ENCODE assay signal across 9 mouse cellular contexts in genomic region chr11:26962040-26962927, GRCm38 (mm10).
DNase-seq lines count a peak whose midpoint lies in the region; ATAC-seq and TF ChIP-seq lines count a peak whose summit lies in the region.
"Had no signal": no experiment of that assay in that cellular context is flagged by ENCODE, and none has a peak within 500 bp of the region (broad histone marks: within the 10 kb centered on the region; RNA-seq: fewer than 3 reads in every experiment).

No protein-coding gene starts in this region.

- no peaks in the 10 kb centered on the region for H3K9me3 ChIP-seq in midbrain, embryonic 16.5 days (replicated peaks; ENCODE audit: control insufficient read depth, low read length, poor library complexity, severe bottlenecking)
- H3K9me3 ChIP-seq: megakaryocyte, embryonic 14.5 days had no signal

- H3K27me3 ChIP-seq in midbrain, embryonic 16.5 days (ENCODE audit: control insufficient read depth, insufficient read depth, low read depth, low read length): no peaks in the 10 kb centered on the region
- H3K27me3 ChIP-seq: megakaryocyte, embryonic 14.5 days had no signal

- H3K9ac ChIP-seq in midbrain, embryonic 16.5 days (ENCODE audit: low read depth, low read length): no peak overlapping the region

- H3K27ac ChIP-seq in left cerebral cortex, adult 2 months: peak overlapping the region; percentile 64
- H3K27ac ChIP-seq in cortical plate, adult 2 months (ENCODE audit: insufficient read depth, low read length): 0 out of 2 replicates have a peak overlapping the region, but pooled peaks have one; percentile 45
- H3K27ac ChIP-seq in midbrain, embryonic 16.5 days (ENCODE audit: low read length): peak overlapping the region; percentile 38; the same call in 1 of the 2 replicates

- no peak overlapping the region for H3K4me2 ChIP-seq in midbrain, embryonic 16.5 days (ENCODE audit: low read length)

- WGBS in midbrain, embryonic 16.5 days: 43% methylated on average over 18 of the region's 18 CpGs

- intact Hi-C loops in left cerebral cortex, adult 2 months (cut with DNase I): loop anchor here (5.0 to 10.0 kb wide), 4 partner anchors 370 to 1097 kb away; partner anchors contain the start of genes Gm6899 and Vrk2
- intact Hi-C loops in left cerebral cortex, postnatal 36 days (cut with DNase I): loop anchor here (10.0 kb wide), 2 partner anchors 897 to 1097 kb away; no protein-coding TSS in a partner anchor

- TF ChIP-seq CTCF in left cerebral cortex, adult 2 months (IDR thresholded peaks at IDR 0.05): no peak
- TF ChIP-seq CTCF in cortical plate, adult 2 months (IDR thresholded peaks at IDR 0.05; ENCODE audit: extremely low read depth, insufficient read depth, low read length): no peak

- TF ChIP-seq POLR2A in cortical plate, adult 2 months (IDR thresholded peaks at IDR 0.05; ENCODE audit: extremely low read depth, insufficient read depth, low read length): no peak

- H3K4me1 ChIP-seq in cortical plate, adult 2 months (ENCODE audit: control insufficient read depth, insufficient read depth, low read length): peaks cover 5% of the 10 kb centered on the region; the same call in 1 of the 2 replicates
- H3K4me1 ChIP-seq in midbrain, embryonic 16.5 days (ENCODE audit: control insufficient read depth, insufficient read depth, low read length): peaks cover 7% of the 10 kb centered on the region; the same call in 1 of the 2 replicates
- H3K4me1 ChIP-seq: megakaryocyte, embryonic 14.5 days had no signal

- peak; percentile 26; the same call in 1 of the 2 replicates for ATAC-seq in granulocyte monocyte progenitor cell, adult 5-6 weeks (replicated peaks; ENCODE audit: poor library complexity, severe bottlenecking)
- ATAC-seq in midbrain, embryonic 16.5 days: peak; percentile 57

- no peak for DNase-seq in left cerebral cortex, adult 2 months (ENCODE audit: extremely low spot score in 1 of 2, low spot score in 2 of 2)
- no peak for DNase-seq in left cerebral cortex, postnatal 36 days (ENCODE audit: low spot score in 2 of 2)
- DNase-seq in adrenal gland, postnatal 14 days: no peak
- DNase-seq in testis, postnatal 14 days (ENCODE audit: low spot score): no peak
- DNase-seq in kidney, adult 9 months: no peak

- H3K4me3 ChIP-seq in left cerebral cortex, adult 2 months: no peak overlapping the region
- H3K4me3 ChIP-seq in cortical plate, adult 2 months (ENCODE audit: insufficient read depth, low read length): no peak overlapping the region
- no peak overlapping the region for H3K4me3 ChIP-seq in midbrain, embryonic 16.5 days (ENCODE audit: low read depth, low read length)
- H3K4me3 ChIP-seq: megakaryocyte, embryonic 14.5 days had no signal

- no peaks in the 10 kb centered on the region for H3K36me3 ChIP-seq in midbrain, embryonic 16.5 days (ENCODE audit: control insufficient read depth, insufficient read depth, low read length)
